Mouse (Mus musculus) bone marrow, adult 2 months (tissue): ENCODE results near the gene Gucy1b2. TPM values are rescaled to one million over a fixed set of nuclear protein-coding genes. Genes with fewer than 3 reads are reported as not detected.

ENCODE experiments used
- H3K27ac ChIP-seq: fragments of 200-500 bp; 2 replicates; pipeline ENCODE4 v1.5.1; 2012; ENCODE audit warnings: low read depth, mild to moderate bottlenecking, control low read depth, inconsistent platforms, low read length; ENCODE audit not compliant: control insufficient read depth, poor library complexity, insufficient read depth
- H3K4me1 ChIP-seq: fragments of 200-500 bp; 2 replicates; pipeline ENCODE4 v1.6.1; 2011; ENCODE audit warnings: low read length; ENCODE audit not compliant: control insufficient read depth, insufficient read depth
- H3K4me3 ChIP-seq: fragments of 200-500 bp; replicated peaks from 2 replicates; pipeline ENCODE3; 2011; ENCODE audit warnings: mild to moderate bottlenecking, low read depth, low read length, control low read depth; ENCODE audit not compliant: control insufficient read depth
- CTCF ChIP-seq: fragments of 200-500 bp; IDR thresholded peaks from 2 replicates; pipeline ENCODE4 v1.5.1; 2011; ENCODE audit warnings: low read length, control low read depth; ENCODE audit not compliant: control insufficient read depth, insufficient read depth
- POLR2A ChIP-seq: fragments of 200-500 bp; IDR thresholded peaks from 2 replicates; pipeline ENCODE4 v1.6.1; 2011; ENCODE audit warnings: low read depth, mild to moderate bottlenecking, control low read depth, low read length, borderline replicate concordance; ENCODE audit not compliant: control insufficient read depth
- WGBS: fragments of 180-500 bp; shearing (Covaris S2); methylation state at CpG from one replicate; pipeline ENCODE4 v1.1.7; 2018; 5-methylcytosine and 5-hydroxymethylcytosine counted together
- polyA plus RNA-seq: library from polyadenylated mRNA; stranded (reverse); fragments of >200 nt; gene quantifications from 2 replicates; pipeline ENCODE4 v1.2.4, GENCODE M21; 2011; ENCODE audit warnings: low replicate concordance; ENCODE audit not compliant: missing spikeins, insufficient read depth, insufficient read length

The Gucy1b2 gene
- polyA plus RNA-seq, 1 experiment = not detected

- no peaks in the 10 kb centered on the region; the same call in 1 of the 2 replicates for H3K4me1 ChIP-seq
- WGBS = 72% methylated on average over 4 of the region's 4 CpGs
- no peak overlapping the region for H3K27ac ChIP-seq
- TF ChIP-seq CTCF = no peak
- no peak for TF ChIP-seq POLR2A
- H3K4me3 ChIP-seq = no peak overlapping the region
Observed at GRCm38 (mm10) chr14:62392754-62393153, 63.3 kb downstream of the Gucy1b2 start.

- TF ChIP-seq POLR2A (no peak), CTCF (no peak)
Observed at GRCm38 (mm10) chr14:62389729-62390536, 66.2 kb downstream of the Gucy1b2 start.

GRCm38 (mm10) chr14:62389064-62389728 is 66.9 kb downstream of the Gucy1b2 start:
- Histone ChIP-seq H3K27ac (no peak overlapping the region), H3K4me3 (no peak overlapping the region), H3K4me1 (no peaks in the 10 kb centered on the region; the same call in 1 of the 2 replicates)
- TF ChIP-seq CTCF (no peak), POLR2A (no peak)
- WGBS = 64% methylated on average over 6 of the region's 6 CpGs

More at GRCm38 (mm10) chr14:62389729-62390536, 66.2 kb downstream of the Gucy1b2 start:
- no peak overlapping the region for H3K27ac ChIP-seq
- WGBS = 74% methylated on average over 9 of the region's 9 CpGs
- H3K4me1 ChIP-seq = no peaks in the 10 kb centered on the region; the same call in 1 of the 2 replicates
- H3K4me3 ChIP-seq = no peak overlapping the region

DNA sequence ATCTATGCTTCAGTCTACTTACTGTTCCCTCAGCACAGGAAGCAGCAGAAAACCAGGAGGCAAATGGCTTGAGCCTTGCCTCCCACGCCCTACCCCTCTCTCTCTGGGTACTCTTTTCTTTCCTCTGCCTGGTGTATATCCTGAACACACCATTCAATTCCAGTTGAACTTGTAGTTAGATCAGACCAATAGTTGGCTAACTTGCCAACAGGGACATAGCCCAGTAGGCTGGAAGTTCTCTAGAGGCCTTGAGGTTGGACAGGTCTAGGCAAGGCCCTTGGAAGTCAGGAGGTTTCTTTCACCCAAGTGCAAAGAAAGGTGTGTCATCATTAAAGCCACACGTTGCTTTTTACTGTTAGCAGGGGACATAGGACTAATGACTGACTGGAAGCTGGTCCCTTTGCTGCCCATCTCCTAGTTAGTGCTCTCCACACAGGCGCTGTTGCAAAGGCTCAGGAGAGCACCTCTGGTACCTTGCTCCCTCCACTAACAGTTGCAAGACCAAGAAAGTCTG is 72.2 kb downstream of the Gucy1b2 start:
- WGBS = 84% methylated on average over 3 of the region's 3 CpGs
- Histone ChIP-seq H3K4me1 (no peaks in the 10 kb centered on the region; the same call in 1 of the 2 replicates), H3K27ac (no peak overlapping the region), H3K4me3 (no peak overlapping the region)
- TF ChIP-seq CTCF (no peak), POLR2A (no peak)

GRCm38 (mm10) chr14:62383109-62383508 is 73.0 kb downstream of the Gucy1b2 start:
- Histone ChIP-seq H3K27ac (no peak overlapping the region), H3K4me1 (no peaks in the 10 kb centered on the region; the same call in 1 of the 2 replicates), H3K4me3 (no peak overlapping the region)
- TF ChIP-seq CTCF (no peak), POLR2A (no peak)
- WGBS = 78% methylated on average over 3 of the region's 3 CpGs

- no peaks in the 10 kb centered on the region for H3K4me1 ChIP-seq
- H3K27ac ChIP-seq = no peak overlapping the region
- H3K4me3 ChIP-seq = no peak overlapping the region
- WGBS = 79% methylated on average over 6 of the region's 6 CpGs
- TF ChIP-seq POLR2A (no peak), CTCF (no peak)
Observed at GRCm38 (mm10) chr14:62380606-62381005, 75.5 kb downstream of the Gucy1b2 start.

DNA sequence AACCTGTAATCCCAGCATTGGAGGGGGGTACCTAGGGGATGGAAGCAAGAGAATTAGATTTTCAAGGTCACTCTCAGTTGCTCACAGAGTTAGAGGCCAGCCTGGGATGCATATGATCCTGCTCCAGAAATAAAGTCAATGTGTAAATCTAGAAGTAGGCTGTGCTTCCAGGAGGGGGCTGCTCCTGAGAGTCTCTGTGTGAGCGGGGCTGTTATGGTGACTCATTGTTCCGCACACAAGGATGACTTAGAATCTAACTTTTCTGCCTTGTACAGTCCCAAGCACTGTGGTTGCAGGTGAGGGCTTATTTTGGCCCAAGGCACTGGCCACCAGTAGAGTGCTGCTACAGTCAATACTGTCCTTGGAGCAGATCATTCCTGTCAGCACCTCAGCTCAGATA is 76.7 kb downstream of the Gucy1b2 start:
- Histone ChIP-seq H3K27ac (no peak overlapping the region), H3K4me3 (no peak overlapping the region), H3K4me1 (no peaks in the 10 kb centered on the region)
- TF ChIP-seq CTCF (no peak), POLR2A (no peak)
- WGBS = 97% methylated on average over 2 of the region's 2 CpGs

- H3K4me1 ChIP-seq = no peaks in the 10 kb centered on the region; the same call in 1 of the 2 replicates
- TF ChIP-seq POLR2A = no peak
- no peak for TF ChIP-seq CTCF
- H3K27ac ChIP-seq = no peak overlapping the region
- 43% methylated on average over 2 of the region's 2 CpGs for WGBS
- H3K4me3 ChIP-seq = no peak overlapping the region
Observed at GRCm38 (mm10) chr14:62376115-62376514, 80.0 kb downstream of the Gucy1b2 start.

DNA sequence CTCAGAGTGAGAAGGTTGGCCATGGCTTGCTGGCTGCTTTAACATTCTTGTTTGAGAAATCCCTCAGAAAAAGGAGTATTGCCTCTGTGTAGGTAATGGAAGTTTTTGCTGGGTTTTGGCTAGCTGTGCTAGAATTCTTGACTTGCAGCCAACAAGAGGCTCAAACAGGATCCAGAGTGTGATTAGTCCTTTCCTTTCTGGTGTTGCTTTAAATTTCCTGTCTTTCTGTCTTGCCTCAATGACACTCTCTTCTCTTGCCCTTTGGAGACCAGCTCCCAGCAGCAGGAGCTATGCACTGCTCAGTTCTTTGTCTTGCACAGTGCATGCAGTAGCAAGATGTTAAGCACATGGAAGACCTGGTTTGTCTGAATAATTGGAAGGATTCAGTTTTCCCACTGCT is 80.4 kb downstream of the Gucy1b2 start:
- no peaks in the 10 kb centered on the region; the same call in 1 of the 2 replicates for H3K4me1 ChIP-seq
- H3K27ac ChIP-seq = no peak overlapping the region
- TF ChIP-seq CTCF (no peak), POLR2A (no peak)
- no peak overlapping the region for H3K4me3 ChIP-seq
